19 mouse cellular contexts compared by ENCODE assay signal in genomic region chr2:158833645-158834044, GRCm38 (mm10). TPM values are rescaled to one million over a fixed set of nuclear protein-coding genes. Genes with fewer than 3 reads are reported as not detected.
A peak's percentile ranks its signal among the peaks of the same experiment; 100 is the strongest.
DNase-seq lines count a peak whose midpoint lies in the region; ATAC-seq and TF ChIP-seq lines count a peak whose summit lies in the region.
"Had no signal": no experiment of that assay in that cellular context is flagged by ENCODE, and none has a peak within 500 bp of the region (broad histone marks: within the 10 kb centered on the region; RNA-seq: fewer than 3 reads in every experiment).

No protein-coding gene starts in this region.

- peaks cover 66% of the 10 kb centered on the region for H3K36me3 ChIP-seq in forebrain, postnatal 0 days (ENCODE audit: insufficient read depth)
- H3K36me3 ChIP-seq in forebrain, embryonic 14.5 days (ENCODE audit: control insufficient read depth, insufficient read depth, low read length): peaks cover 61% of the 10 kb centered on the region
- peaks cover 93% of the 10 kb centered on the region for H3K36me3 ChIP-seq in midbrain, embryonic 10.5 days
- H3K36me3 ChIP-seq in midbrain, embryonic 13.5 days: peaks cover 70% of the 10 kb centered on the region
- peaks cover 48% of the 10 kb centered on the region for H3K36me3 ChIP-seq in midbrain, embryonic 14.5 days (ENCODE audit: control insufficient read depth, insufficient read depth, low read length)
- peaks cover 4% of the 10 kb centered on the region; the same call in 1 of the 2 replicates for H3K36me3 ChIP-seq in stomach, embryonic 16.5 days (ENCODE audit: control insufficient read depth, insufficient read depth, low read length)
- H3K36me3 ChIP-seq in liver, embryonic 12.5 days: peaks cover 96% of the 10 kb centered on the region

- peaks cover 3% of the 10 kb centered on the region; the same call in 1 of the 2 replicates for H3K4me1 ChIP-seq in forebrain, postnatal 0 days (ENCODE audit: insufficient read depth)
- H3K4me1 ChIP-seq in forebrain, embryonic 14.5 days (ENCODE audit: control insufficient read depth, insufficient read depth, low read length): no peaks in the 10 kb centered on the region
- peaks cover 8% of the 10 kb centered on the region for H3K4me1 ChIP-seq in midbrain, embryonic 10.5 days
- peaks cover 7% of the 10 kb centered on the region for H3K4me1 ChIP-seq in midbrain, embryonic 13.5 days (replicated peaks)
- peaks cover 5% of the 10 kb centered on the region; the same call in 1 of the 2 replicates for H3K4me1 ChIP-seq in midbrain, embryonic 14.5 days (ENCODE audit: control insufficient read depth, insufficient read depth, low read length)
- H3K4me1 ChIP-seq in stomach, embryonic 16.5 days (ENCODE audit: control insufficient read depth, insufficient read depth, low read length): no peaks in the 10 kb centered on the region
- H3K4me1 ChIP-seq in liver, embryonic 12.5 days: no peaks in the 10 kb centered on the region
- H3K4me1 ChIP-seq: kidney, embryonic 15.5 days; liver, embryonic 13.5 days; lung, embryonic 15.5 days had no signal

- 0 out of 2 replicates have a peak overlapping the region, but pooled peaks have one; percentile 23 for H3K27ac ChIP-seq in forebrain, postnatal 0 days (ENCODE audit: low read depth, low read length)
- no peak overlapping the region for H3K27ac ChIP-seq in forebrain, embryonic 14.5 days (ENCODE audit: low read depth, low read length)
- 0 out of 2 replicates have a peak overlapping the region, but pooled peaks have one; percentile 25 for H3K27ac ChIP-seq in midbrain, embryonic 10.5 days (replicated peaks)
- no peak overlapping the region for H3K27ac ChIP-seq in midbrain, embryonic 13.5 days
- H3K27ac ChIP-seq in midbrain, embryonic 14.5 days (replicated peaks; ENCODE audit: low read depth, low read length): no peak overlapping the region
- peak overlapping the region; percentile 32; the same call in 1 of the 2 replicates for H3K27ac ChIP-seq in stomach, embryonic 16.5 days (ENCODE audit: low read length)
- no peak overlapping the region for H3K27ac ChIP-seq in liver, embryonic 12.5 days
- H3K27ac ChIP-seq: heart, embryonic 10.5 days; kidney, embryonic 15.5 days; liver, embryonic 13.5 days; lung, embryonic 15.5 days had no signal

- no peaks in the 10 kb centered on the region for H3K9me3 ChIP-seq in forebrain, postnatal 0 days (ENCODE audit: low read length)
- no peaks in the 10 kb centered on the region for H3K9me3 ChIP-seq in forebrain, embryonic 14.5 days (replicated peaks; ENCODE audit: control insufficient read depth, low read length)
- no peaks in the 10 kb centered on the region for H3K9me3 ChIP-seq in midbrain, embryonic 10.5 days (replicated peaks)
- no peaks in the 10 kb centered on the region for H3K9me3 ChIP-seq in midbrain, embryonic 13.5 days
- H3K9me3 ChIP-seq in midbrain, embryonic 14.5 days (ENCODE audit: control insufficient read depth, low read length): no peaks in the 10 kb centered on the region
- H3K9me3 ChIP-seq in stomach, embryonic 16.5 days (replicated peaks; ENCODE audit: control insufficient read depth, low read length): no peaks in the 10 kb centered on the region
- no peaks in the 10 kb centered on the region for H3K9me3 ChIP-seq in liver, embryonic 12.5 days (replicated peaks)
- H3K9me3 ChIP-seq: heart, embryonic 10.5 days; kidney, embryonic 15.5 days; liver, embryonic 13.5 days; lung, embryonic 15.5 days had no signal

- no peak for TF ChIP-seq CTCF in forebrain, postnatal 0 days (IDR thresholded peaks at IDR 0.05; ENCODE audit: low read depth)

- H3K27me3 ChIP-seq in forebrain, postnatal 0 days (ENCODE audit: insufficient read depth, low read length): no peaks in the 10 kb centered on the region
- H3K27me3 ChIP-seq in forebrain, embryonic 14.5 days (replicated peaks; ENCODE audit: control insufficient read depth, insufficient read depth, low read length): no peaks in the 10 kb centered on the region
- no peaks in the 10 kb centered on the region for H3K27me3 ChIP-seq in midbrain, embryonic 10.5 days (ENCODE audit: low read depth, poor library complexity, severe bottlenecking)
- H3K27me3 ChIP-seq in midbrain, embryonic 13.5 days: no peaks in the 10 kb centered on the region
- no peaks in the 10 kb centered on the region for H3K27me3 ChIP-seq in midbrain, embryonic 14.5 days (ENCODE audit: control insufficient read depth, insufficient read depth, low read length)
- no peaks in the 10 kb centered on the region for H3K27me3 ChIP-seq in stomach, embryonic 16.5 days (ENCODE audit: control insufficient read depth, insufficient read depth, low read length)
- H3K27me3 ChIP-seq in liver, embryonic 12.5 days (replicated peaks): no peaks in the 10 kb centered on the region
- H3K27me3 ChIP-seq: CH12.LX; kidney, embryonic 15.5 days; liver, embryonic 13.5 days; lung, embryonic 15.5 days had no signal

- no peak; the same call in 1 of the 2 replicates for ATAC-seq in forebrain, postnatal 0 days
- ATAC-seq in forebrain, embryonic 14.5 days: no peak
- no peak for ATAC-seq in midbrain, embryonic 13.5 days
- ATAC-seq in midbrain, embryonic 14.5 days (ENCODE audit: low FRiP score, low TSS enrichment): no peak
- no peak for ATAC-seq in stomach, embryonic 16.5 days (ENCODE audit: insufficient read depth, low FRiP score)
- ATAC-seq in liver, embryonic 12.5 days: no peak

- WGBS in forebrain, postnatal 0 days: 74% methylated on average over 2 of the region's 2 CpGs
- WGBS in forebrain, embryonic 14.5 days: 86% methylated on average over 2 of the region's 2 CpGs
- 86% methylated on average over 2 of the region's 2 CpGs for WGBS in midbrain, embryonic 10.5 days
- WGBS in midbrain, embryonic 13.5 days: 70% methylated on average over 2 of the region's 2 CpGs
- WGBS in midbrain, embryonic 14.5 days: 70% methylated on average over 2 of the region's 2 CpGs
- 91% methylated on average over 2 of the region's 2 CpGs for WGBS in stomach, embryonic 16.5 days
- WGBS in liver, embryonic 12.5 days (ENCODE audit: insufficient replicate concordance): 77% methylated on average over 2 of the region's 2 CpGs

- H3K4me2 ChIP-seq in forebrain, postnatal 0 days (ENCODE audit: low read depth): no peak overlapping the region
- H3K4me2 ChIP-seq in forebrain, embryonic 14.5 days (ENCODE audit: low read length): no peak overlapping the region
- no peak overlapping the region for H3K4me2 ChIP-seq in midbrain, embryonic 13.5 days (replicated peaks)
- no peak overlapping the region for H3K4me2 ChIP-seq in midbrain, embryonic 14.5 days (ENCODE audit: low read length)
- H3K4me2 ChIP-seq in stomach, embryonic 16.5 days (ENCODE audit: low read depth, low read length): no peak overlapping the region
- no peak overlapping the region for H3K4me2 ChIP-seq in liver, embryonic 12.5 days
- H3K4me2 ChIP-seq: kidney, embryonic 15.5 days; liver, embryonic 13.5 days; lung, embryonic 15.5 days had no signal

- no peak overlapping the region for H3K9ac ChIP-seq in forebrain, postnatal 0 days
- H3K9ac ChIP-seq in forebrain, embryonic 14.5 days (ENCODE audit: low read length): no peak overlapping the region
- no peak overlapping the region for H3K9ac ChIP-seq in midbrain, embryonic 13.5 days (replicated peaks)
- no peak overlapping the region for H3K9ac ChIP-seq in midbrain, embryonic 14.5 days (replicated peaks; ENCODE audit: low read length)
- no peak overlapping the region for H3K9ac ChIP-seq in stomach, embryonic 16.5 days (ENCODE audit: low read length)
- no peak overlapping the region for H3K9ac ChIP-seq in liver, embryonic 12.5 days
- H3K9ac ChIP-seq: kidney, embryonic 15.5 days; liver, embryonic 13.5 days; lung, embryonic 15.5 days had no signal

- no peak for DNase-seq in forebrain, postnatal 0 days
- DNase-seq in forebrain, embryonic 14.5 days (ENCODE audit: low spot score): no peak
- no peak for DNase-seq in midbrain, embryonic 10.5 days (ENCODE audit: low spot score)
- DNase-seq in midbrain, embryonic 14.5 days: peak; percentile 23
- DNase-seq in cerebellum, adult 9-10 months: no peak
- DNase-seq: adrenal gland, adult 2 months; cerebellum, adult 11 months; cerebellum, postnatal 36 days; gastrocnemius, postnatal 25 days; liver, embryonic 13.5 days; right cerebral cortex, adult 18-20 months; thymus, postnatal 25 days had no signal

- H3K4me3 ChIP-seq in forebrain, postnatal 0 days (ENCODE audit: low read depth, low read length): no peak overlapping the region
- no peak overlapping the region for H3K4me3 ChIP-seq in forebrain, embryonic 14.5 days (ENCODE audit: low read depth, low read length)
- H3K4me3 ChIP-seq in midbrain, embryonic 10.5 days: no peak overlapping the region
- H3K4me3 ChIP-seq in midbrain, embryonic 13.5 days (replicated peaks): no peak overlapping the region
- H3K4me3 ChIP-seq in midbrain, embryonic 14.5 days (replicated peaks; ENCODE audit: low read depth, low read length): no peak overlapping the region
- H3K4me3 ChIP-seq in stomach, embryonic 16.5 days (replicated peaks; ENCODE audit: low read length): no peak overlapping the region
- H3K4me3 ChIP-seq in liver, embryonic 12.5 days: no peak overlapping the region
- H3K4me3 ChIP-seq: heart, embryonic 10.5 days; kidney, embryonic 15.5 days; liver, embryonic 13.5 days; lung, embryonic 15.5 days had no signal

RNA-seq across cellular contexts. Expression of gene Dhx35, which starts 39.0 kb away (rescaled TPM):
- 26.2 and 29.2 TPM in 2 replicates for total RNA-seq in forebrain, postnatal 0 days (2014; rRNA removed)
- 9.9 and 11.8 TPM in 2 replicates for polyA plus RNA-seq in forebrain, postnatal 0 days (2015; fragmentation: Nextera tagmentation; extraction: Ambion mirVana)
- 15.6 and 16.1 TPM in 2 replicates for polyA plus RNA-seq in forebrain, embryonic 14.5 days (2014; fragmentation: Nextera tagmentation; extraction: Ambion mirVana)
- 17.7 and 19.6 TPM in 2 replicates for polyA plus RNA-seq in midbrain, embryonic 10.5 days (2016; fragmentation: Nextera tagmentation; extraction: Ambion mirVana)
- polyA plus RNA-seq in midbrain, embryonic 13.5 days (2015; fragmentation: Nextera tagmentation; extraction: Ambion mirVana): 14.9 and 15.6 TPM in 2 replicates
- 15.0 and 15.5 TPM in 2 replicates for polyA plus RNA-seq in midbrain, embryonic 14.5 days (2014; fragmentation: Nextera tagmentation; extraction: Ambion mirVana)
- 11.9 and 13.3 TPM in 2 replicates for polyA plus RNA-seq in stomach, embryonic 16.5 days (2015; fragmentation: Nextera tagmentation; extraction: Ambion mirVana)
- polyA plus RNA-seq in liver, embryonic 12.5 days (2016; fragmentation: Nextera tagmentation; extraction: Ambion mirVana): 5.6 and 7.1 TPM in 2 replicates

Comparison
In these comparisons a context has a peak if more than half of its experiments do, and no peak if none do; other contexts are left out.
1. H3K27ac ChIP-seq: peak in forebrain, postnatal 0 days (single experiment), midbrain, embryonic 10.5 days (single experiment) and stomach, embryonic 16.5 days (single experiment); none in forebrain, embryonic 14.5 days (single experiment), midbrain, embryonic 13.5 days (single experiment), midbrain, embryonic 14.5 days (single experiment) and liver, embryonic 12.5 days (single experiment).